Mouse (Mus musculus) bone marrow macrophage, adult 2 months (primary cell): ENCODE results near the gene Parg. TPM values are rescaled to one million over a fixed set of nuclear protein-coding genes. Genes with fewer than 3 reads are reported as not detected.

ENCODE experiments used
- H3K27ac ChIP-seq: 2 replicates; pipeline ENCODE4 v1.5.1; 2012; ENCODE audit warnings: low read depth, low read length; ENCODE audit not compliant: insufficient read depth
- H3K4me1 ChIP-seq: 2 replicates; pipeline ENCODE4 v1.6.1; 2012; ENCODE audit warnings: low read length; ENCODE audit not compliant: control insufficient read depth, insufficient read depth
- H3K4me3 ChIP-seq: 2 replicates; pipeline ENCODE4 v1.5.1; 2012; ENCODE audit warnings: mild to moderate bottlenecking, low read length, moderate library complexity; ENCODE audit not compliant: insufficient read depth
- CTCF ChIP-seq: IDR thresholded peaks from 2 replicates; pipeline ENCODE4 v1.5.1; 2012; ENCODE audit warnings: low read depth, mild to moderate bottlenecking, low read length, moderate library complexity
- POLR2A ChIP-seq: IDR thresholded peaks from 2 replicates; pipeline ENCODE4 v1.6.1; 2012; ENCODE audit warnings: mild to moderate bottlenecking, low read depth, low read length, borderline replicate concordance
- polyA plus RNA-seq: library from polyadenylated mRNA; stranded (reverse); fragments of >200 nt; gene quantifications from 2 replicates; pipeline ENCODE4 v1.2.4, GENCODE M21; 2012; ENCODE audit not compliant: missing spikeins, insufficient read depth, insufficient read length

Gene Parg
- polyA plus RNA-seq, 1 experiment: 23.3 TPM

DNA sequence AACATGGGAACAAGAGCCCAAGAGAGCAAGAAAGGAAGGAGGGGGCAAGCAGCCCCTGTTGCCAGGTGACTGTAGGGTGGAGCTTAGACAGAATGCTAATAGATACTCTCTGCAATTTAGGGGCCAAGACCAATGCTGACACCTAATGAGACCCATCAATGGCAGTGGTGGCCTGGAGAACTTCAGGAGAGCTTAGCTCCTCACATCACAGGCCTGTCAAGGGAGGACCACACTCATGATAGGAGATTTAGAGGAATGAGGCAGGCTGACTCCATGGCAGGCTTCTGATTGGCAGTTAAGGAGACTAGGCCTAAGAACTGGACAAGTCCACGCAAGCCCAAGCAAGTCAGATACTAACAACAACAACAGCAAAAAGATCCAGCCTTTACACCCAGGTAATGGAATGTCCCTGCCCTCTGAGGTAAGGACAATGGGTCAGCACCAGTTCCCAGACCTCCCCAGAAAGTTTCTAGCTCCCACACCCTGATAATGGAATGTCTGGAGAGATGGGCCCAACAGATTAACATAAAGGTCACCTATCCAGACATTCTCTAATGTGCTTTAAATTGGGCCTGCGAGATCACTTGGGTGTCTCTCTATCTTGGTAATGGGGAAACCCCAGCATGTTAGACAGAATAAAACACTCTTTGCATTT lies 109.8 kb downstream of the Parg start:
- no peak overlapping the region for H3K27ac ChIP-seq
- TF ChIP-seq CTCF (no peak), POLR2A (no peak)
- no peak overlapping the region for H3K4me3 ChIP-seq
- H3K4me1 ChIP-seq: no peaks in the 10 kb centered on the region

DNA sequence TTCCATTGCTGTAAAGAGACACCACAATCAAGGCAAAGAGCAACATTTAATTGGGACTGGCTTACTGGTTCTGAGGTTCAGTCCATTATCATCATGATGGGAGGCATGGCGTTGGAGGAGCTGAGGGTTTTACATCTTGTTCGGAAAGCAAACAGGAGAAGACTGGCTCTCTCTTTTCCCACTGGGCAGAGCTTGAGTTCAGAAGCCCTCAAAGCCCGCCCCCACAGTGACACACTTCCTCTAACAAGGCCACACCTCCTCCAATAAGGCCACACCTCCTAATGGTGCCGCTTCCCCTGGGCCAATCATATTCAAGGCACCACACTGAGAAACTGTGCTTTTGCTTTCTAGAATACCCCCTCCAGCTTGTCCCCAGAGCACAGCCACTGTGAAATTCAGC lies 116.1 kb downstream of the Parg start:
- Histone ChIP-seq H3K27ac (no peak overlapping the region), H3K4me3 (no peak overlapping the region), H3K4me1 (0 out of 2 replicates have a peak, but pooled peaks cover 2% of the 10 kb centered on the region)
- TF ChIP-seq CTCF (no peak), POLR2A (no peak)

DNA sequence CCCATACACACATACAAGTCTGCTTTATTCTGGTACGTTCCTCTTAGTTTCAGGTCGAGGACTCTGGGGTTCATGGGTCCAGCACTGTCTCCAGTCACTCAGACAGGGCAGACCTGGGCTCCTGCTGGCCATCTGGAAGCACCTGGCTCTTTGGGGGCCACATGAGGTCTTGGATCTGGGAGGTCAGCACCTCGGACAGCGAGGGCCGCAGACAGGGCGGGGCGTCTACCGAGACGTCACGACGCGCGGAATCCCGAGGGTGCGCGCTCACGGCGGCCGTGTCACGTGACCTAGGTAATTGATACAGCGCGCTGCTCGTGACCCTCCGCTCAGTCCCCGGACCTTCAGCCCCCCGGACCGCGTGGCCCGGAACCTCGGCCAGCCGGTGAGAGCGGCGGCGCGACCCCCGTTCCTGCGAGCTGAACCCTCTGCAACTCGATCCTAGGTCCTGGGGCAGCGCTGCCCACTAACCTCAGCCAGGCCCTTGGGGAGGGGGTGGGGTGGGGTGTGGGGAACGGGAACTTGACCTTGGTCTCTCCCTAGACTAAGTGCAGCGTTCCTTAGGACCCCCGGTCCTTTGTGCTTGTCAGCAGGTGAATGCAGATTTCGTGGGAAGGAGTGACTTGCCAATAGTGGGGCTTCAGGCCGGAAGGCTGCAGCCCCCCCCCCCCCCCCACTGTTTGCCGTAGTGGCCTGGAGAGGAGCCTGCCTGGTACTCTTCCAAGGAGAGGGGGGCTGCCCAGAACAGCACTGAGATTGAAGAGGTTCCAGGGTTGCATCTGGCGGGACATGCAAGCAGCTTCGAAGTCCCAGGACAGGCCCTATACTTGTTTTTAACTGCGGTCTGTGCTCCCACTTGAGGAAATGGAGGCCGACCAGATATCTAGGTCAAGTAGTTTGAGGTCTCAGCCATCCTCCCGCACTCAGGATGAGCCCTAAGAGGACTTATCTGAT lies 120.3 kb downstream of the Parg start, which contains the start of gene Ogdhl:
TSS of gene Ogdhl (plus strand) at position 288 of the 954 bp plus-strand sequence.
- TF ChIP-seq POLR2A (no peak), CTCF (no peak)
- Histone ChIP-seq H3K27ac (no peak within 1 kb of the TSS), H3K4me1 (0 out of 2 replicates have a peak, but pooled peaks cover 2% of the 10 kb centered on the region), H3K4me3 (peak within 1 kb of the TSS; percentile 74)

DNA sequence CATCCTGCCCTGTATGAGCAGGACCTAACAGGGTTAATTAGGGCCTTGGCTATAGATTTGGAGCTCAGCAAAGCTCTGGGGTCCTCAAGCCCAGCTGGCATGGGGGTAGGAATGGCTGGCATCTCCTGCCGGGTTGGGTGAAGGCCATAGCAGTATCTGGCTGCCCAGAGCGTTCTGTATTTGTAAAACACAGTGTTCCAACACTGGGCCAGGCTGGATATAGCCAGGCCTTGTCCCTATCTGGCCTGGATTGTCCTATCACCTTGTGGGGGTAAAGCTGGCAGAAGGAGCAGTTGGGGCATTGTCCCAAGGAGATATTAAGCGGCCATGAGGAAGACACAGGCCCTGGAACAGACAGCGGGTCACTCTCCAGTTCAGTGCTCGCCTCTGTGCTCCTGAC lies 121.5 kb downstream of the Parg start:
- TF ChIP-seq POLR2A (no peak), CTCF (no peak)
- Histone ChIP-seq H3K27ac (no peak overlapping the region), H3K4me3 (no peak overlapping the region), H3K4me1 (0 out of 2 replicates have a peak, but pooled peaks cover 2% of the 10 kb centered on the region)

DNA sequence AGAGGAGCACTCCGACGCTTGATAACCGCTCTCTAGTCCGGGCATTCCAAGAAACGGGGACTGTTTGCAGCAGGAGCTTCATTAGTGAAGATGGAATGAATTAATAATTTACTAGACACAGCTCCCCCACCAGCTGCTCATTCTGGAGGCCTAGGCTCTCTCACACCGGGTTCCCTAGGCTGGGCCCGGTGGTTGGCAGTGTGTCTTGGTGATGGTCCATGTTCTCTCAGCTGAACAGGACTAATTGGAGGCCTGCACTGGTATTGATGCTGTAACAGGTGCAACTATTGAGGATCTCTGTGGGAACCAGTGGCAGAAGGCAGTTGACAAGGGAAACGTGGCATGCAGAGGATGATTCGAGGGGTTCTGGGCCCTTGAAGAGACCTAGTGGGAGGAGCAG lies 125.6 kb downstream of the Parg start:
- no peak for TF ChIP-seq POLR2A
- no peak for TF ChIP-seq CTCF
- H3K4me1 ChIP-seq: 0 out of 2 replicates have a peak, but pooled peaks cover under 1% of the 10 kb centered on the region
- H3K27ac ChIP-seq: no peak overlapping the region
- no peak overlapping the region for H3K4me3 ChIP-seq

DNA sequence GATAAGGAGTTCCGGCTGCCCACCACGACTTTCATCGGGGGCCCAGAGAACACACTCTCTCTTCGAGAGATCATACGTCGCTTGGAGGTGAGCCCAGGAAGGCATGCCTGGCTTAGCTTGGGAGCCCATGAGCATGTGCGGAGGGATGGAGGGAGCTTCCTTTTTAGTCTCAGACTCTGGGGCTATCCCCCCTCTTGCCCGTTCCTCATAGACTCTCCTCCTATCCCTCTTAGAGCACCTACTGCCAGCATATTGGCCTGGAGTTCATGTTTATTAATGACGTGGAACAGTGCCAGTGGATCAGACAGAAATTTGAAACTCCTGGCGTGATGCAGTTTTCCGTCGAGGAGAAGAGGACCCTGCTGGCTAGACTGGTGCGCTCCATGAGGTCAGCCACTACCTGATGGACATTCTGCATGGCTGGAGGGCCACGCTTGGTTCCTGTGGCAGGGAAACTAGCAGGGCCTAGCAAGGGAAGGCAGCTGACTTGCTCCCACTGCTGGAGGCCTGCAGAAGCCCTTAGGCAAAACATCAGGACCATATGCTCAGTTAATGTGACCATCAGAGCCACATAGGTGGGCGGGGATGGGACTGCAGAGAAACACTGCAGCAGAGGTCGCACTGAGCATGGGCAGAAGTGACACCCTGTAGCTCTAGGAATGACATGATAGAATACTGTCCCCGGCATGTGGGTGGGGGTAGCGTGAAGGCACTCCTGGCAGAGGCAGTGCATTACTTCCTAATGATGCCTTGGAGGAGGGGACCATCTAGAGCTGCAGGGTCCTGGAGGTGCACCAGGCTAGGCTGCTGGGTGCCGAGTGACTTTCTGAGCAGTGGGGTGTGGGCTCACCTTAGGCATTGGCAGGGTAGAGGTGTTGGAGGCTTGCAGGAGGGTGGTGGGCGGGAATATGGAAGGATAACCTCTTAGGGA lies 131.0 kb downstream of the Parg start:
- H3K4me3 ChIP-seq: no peak overlapping the region
- no peak for TF ChIP-seq POLR2A
- TF ChIP-seq CTCF: no peak
- no peak overlapping the region for H3K27ac ChIP-seq
- no peaks in the 10 kb centered on the region for H3K4me1 ChIP-seq

DNA sequence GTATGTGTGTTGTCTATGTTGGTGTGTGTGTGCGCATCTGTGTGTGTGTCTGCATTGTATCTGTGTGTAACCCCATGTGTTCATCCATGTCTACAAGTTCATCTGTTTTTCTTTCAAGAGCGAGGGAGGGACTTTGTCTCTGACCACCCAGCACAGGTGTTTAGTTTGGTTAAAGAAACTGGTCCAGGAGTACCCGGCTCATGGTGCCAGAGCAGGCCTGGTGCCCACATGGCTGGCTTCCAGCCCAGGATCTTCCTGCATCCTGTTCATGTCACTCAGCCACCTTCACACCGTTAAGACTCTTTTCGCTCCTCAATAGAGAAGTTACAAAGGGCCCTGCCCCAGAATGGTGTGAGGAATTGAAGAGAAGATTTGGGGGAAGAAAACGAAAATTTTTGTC lies 134.3 kb downstream of the Parg start:
- Histone ChIP-seq H3K4me1 (no peaks in the 10 kb centered on the region), H3K4me3 (no peak overlapping the region), H3K27ac (no peak overlapping the region)
- TF ChIP-seq POLR2A: no peak
- no peak for TF ChIP-seq CTCF

DNA sequence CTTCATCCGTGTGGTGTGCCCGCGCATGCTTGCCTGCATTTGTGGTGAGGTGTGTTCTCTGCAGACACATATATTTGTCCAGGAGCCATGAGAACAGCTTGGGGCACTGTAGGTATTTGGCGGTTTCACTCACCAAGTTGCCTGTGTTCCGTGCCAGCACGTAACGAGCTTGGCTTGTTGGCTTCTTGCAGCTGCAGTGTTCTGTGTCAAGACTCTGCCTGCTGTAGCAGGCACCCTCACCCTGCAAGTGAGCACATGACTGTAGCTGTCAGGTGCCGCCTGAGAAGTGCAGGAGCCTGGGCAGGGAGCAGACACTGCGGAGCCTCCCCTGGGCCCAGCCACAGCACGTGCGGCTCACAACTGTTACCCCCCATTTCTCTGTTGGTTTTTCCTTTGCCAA lies 134.8 kb downstream of the Parg start:
- no peak overlapping the region for H3K27ac ChIP-seq
- H3K4me3 ChIP-seq: no peak overlapping the region
- TF ChIP-seq POLR2A: no peak
- TF ChIP-seq CTCF: no peak
- 0 out of 2 replicates have a peak, but pooled peaks cover 4% of the 10 kb centered on the region for H3K4me1 ChIP-seq

DNA sequence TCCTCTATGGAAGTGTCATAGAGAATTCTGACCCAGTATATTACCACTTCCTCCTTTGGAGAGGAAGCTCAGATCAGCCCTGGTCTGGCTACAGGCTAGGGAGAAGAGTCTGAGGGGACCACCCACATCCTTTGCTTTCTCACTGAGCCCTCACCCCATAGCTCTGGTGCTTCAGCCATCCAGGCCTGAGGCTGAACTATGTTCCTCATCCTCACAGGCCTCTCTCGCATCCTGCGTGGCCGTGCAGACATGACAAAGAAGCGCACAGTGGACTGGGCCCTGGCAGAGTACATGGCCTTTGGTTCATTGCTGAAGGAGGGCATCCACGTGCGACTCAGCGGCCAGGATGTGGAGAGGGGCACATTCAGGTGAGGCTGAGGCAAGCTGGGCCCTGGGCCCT lies 140.1 kb downstream of the Parg start:
- Histone ChIP-seq H3K4me3 (no peak overlapping the region), H3K27ac (no peak overlapping the region), H3K4me1 (0 out of 2 replicates have a peak, but pooled peaks cover 4% of the 10 kb centered on the region)
- TF ChIP-seq POLR2A (no peak), CTCF (no peak)
